Mouse (Mus musculus) left cerebral cortex, postnatal 10 days (tissue): Measurements from ENCODE around the gene Pcdh20. TPM values are rescaled to one million over a fixed set of nuclear protein-coding genes. Genes with fewer than 3 reads are reported as not detected.

Source experiments
- DNase-seq, 2 experiments: peaks; one replicate each; pipeline ENCODE4 v3.0.0; 2021 to 2022; ENCODE audit warnings: low spot score in 2 of 2, mixed read lengths in 1 of 2; ENCODE audit errors: extremely low spot score in 1 of 2
- intact Hi-C: fragments of 180-260 bp; cut with DNase I; formaldehyde crosslinking; loops from one replicate; pipeline ENCODE4 v1.15.1; 2025
- total RNA-seq, 2 experiments: library from RNA; stranded (reverse); gene quantifications; 2 replicates each; pipeline ENCODE4 v1.2.3; 2021

Pcdh20 gene
- total RNA-seq, result 10 to 100 TPM; 15.2 to 15.5 TPM

DNA sequence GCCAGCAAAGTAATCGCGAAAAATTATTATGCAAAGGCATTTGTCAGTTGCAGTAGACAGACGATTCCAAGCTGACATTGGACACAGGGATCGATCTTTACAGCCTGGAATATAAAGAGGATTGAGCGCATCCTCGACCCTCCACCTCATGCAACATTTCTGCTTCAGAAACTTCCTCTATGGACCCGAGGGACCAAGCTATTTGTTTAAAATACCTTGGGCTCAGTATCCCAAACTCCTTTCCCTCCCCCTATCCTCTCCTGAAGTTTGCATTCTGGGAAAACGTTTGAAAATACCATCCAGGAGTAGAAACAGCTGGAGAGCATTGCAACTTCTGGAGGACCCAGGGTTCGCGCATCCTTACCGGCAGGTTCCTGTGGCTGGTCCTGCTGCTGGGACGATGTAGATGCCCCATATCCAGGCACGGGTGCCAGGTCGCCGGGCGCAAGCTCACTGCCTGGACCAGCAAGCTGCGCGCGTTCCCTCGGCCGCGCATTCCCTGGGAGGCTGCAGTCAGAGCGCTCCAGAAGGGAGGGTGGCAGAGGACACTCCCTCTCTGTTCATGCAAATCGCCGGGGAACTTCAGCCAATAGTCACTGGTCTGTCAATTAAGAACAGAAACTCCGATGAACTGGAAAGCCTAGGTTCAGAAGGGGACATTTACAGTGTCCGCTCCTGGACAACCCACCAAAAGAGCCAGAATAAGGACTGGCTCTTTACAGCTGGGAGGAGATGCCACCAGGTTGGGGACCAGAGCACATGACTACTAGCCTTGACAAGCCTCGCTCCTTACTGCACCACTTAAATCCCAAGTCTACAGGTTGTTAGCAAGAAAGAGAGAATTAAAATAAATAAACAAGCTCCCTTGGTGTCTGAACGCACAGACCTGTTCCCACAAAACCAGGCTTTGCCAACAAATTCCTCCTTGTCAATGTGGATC, at the start of gene Pcdh20:
Gene Pcdh20, minus strand, starts transcription at position 902 of the 940 bp plus-strand sequence.
- intact Hi-C loops, result no loop called here
- peak in 1 of 2 experiments; percentile 51 for DNase-seq

DNA sequence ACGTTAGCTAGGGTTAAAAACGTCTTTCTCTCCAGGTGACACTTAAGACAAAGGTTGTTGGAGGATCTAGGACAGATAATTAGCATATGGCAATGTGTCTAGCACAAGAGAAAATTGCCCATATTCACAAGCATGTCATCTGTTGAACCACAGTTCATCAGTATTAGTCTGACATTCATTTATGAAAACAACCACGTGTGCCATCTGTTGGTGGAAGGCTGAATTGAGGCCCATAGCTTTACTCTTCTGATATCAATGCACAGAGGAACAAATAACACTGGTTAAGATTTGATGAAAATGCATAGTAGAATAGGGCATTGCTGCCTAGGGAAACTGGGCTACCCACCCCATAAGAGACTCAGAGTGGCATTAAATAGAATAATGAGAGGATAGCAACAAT, 8.7 kb upstream of the Pcdh20 start:
- intact Hi-C loops, result no loop called here
- DNase-seq, result no peak

DNA sequence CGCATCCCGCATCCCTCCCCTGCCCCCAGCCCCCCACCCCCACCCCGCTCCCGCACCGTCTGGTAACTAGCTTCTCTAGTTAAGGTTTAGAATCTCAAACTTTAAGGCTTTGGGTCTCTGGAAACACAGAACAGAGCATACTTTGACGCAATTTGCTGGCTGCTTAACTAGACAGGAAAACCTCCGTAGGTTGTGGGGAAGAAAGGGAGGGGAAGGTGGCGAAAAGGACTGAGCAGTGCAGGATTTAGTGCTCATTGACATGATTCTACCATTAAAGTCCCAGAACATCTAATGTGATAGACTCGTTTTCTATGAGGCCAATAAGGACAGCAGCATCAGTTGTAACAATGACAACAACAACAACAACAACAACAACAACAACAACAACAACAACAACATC, 1.2 kb downstream of the Pcdh20 start:
- intact Hi-C loops, result loop anchor here (5.0 to 10.0 kb wide), 3 partner anchors 195 to 1003 kb away; no protein-coding TSS in a partner anchor

DNA sequence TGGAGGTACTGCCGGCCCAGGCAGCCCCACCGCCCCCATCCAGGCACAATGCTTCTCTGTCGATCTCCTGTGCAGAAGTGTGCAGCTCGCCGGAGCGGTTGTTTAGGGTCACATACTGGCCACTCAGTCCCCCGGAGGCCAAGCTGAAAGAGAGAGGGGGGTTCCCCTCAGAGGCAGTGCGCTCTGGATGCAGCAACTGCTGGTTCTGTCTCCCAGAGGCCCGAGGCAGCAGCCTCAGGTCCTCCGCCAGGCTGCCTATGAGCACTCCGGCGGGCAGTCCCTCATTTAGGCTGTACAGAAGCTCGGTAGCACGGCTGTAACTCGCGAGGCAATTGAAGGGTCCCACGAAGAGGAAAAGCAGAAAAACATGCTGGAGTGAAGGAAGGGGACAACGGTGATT, 1.8 kb downstream of the Pcdh20 start:
- DNase-seq, result peak in 1 of 2 experiments; percentile 27
- intact Hi-C loops, result loop anchor here (5.0 to 10.0 kb wide), 3 partner anchors 195 to 1002 kb away; no protein-coding TSS in a partner anchor

More for the DNA sequence above, 1.2 kb downstream of the Pcdh20 start:
- no peak for DNase-seq

DNA sequence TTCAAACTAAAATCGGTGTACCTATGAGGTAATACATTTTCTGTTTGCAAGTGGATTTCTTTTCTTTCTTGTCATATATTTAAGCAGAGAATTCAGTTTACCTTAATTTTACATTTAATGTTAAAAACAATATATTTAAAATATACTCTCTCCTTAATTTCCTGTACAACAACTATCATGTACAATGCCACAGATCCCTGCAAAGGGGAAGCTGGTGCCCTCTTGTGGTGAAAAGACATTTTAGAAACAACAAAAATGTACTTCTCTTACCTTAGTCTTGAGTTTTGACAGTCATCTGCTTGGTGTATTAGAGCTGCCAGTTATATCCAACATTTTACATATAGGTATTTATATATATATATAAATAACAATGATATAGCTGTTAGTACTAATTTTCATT, 4.8 kb downstream of the Pcdh20 start:
- peak in 1 of 2 experiments; percentile 67 for DNase-seq
- intact Hi-C loops, result loop anchor here (5.0 to 10.0 kb wide), 3 partner anchors 192 to 999 kb away; no protein-coding TSS in a partner anchor

DNA sequence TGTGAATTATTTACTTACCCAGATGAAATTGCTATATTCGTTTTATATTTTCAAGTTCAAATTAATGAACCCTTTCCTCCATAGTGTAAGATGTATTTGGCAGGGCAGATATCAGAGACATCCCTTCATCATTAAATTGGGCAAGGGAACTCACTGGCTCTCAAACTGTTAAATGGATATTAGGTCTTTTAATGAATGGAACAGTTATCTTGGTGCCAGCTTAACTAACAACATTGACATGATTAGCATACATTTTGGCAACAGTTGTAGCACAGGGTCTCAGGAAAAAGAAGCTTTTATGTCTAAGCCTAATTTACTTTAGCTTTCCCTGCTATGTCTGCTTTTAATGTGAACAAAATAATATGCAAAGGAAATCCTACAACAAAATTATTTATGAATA, 6.8 kb downstream of the Pcdh20 start:
- DNase-seq, result no peak
- intact Hi-C loops, result loop anchor here (10.0 kb wide), 1 partner anchor 190 kb away; no protein-coding TSS in a partner anchor

DNA sequence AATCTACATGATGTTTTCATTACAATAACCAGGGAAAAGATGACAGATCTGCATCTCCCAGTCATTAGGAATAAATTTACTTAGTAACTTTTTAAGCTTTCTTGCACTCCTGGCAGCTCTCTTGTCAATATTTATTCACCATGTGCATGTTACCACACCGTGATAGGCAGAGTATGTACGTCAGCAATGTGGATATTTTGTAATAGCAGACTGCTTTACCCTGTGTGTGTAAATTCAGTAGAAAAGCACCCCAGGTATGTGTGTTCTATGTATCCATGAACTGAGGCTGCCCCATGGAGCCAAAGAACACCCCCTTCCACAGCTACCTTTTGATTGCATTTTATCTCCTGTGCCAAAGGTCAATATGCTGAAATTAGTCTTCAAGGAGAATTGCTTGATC, 7.8 kb downstream of the Pcdh20 start:
- intact Hi-C loops, result loop anchor here (10.0 kb wide), 1 partner anchor 189 kb away; no protein-coding TSS in a partner anchor
- DNase-seq, result no peak

DNA sequence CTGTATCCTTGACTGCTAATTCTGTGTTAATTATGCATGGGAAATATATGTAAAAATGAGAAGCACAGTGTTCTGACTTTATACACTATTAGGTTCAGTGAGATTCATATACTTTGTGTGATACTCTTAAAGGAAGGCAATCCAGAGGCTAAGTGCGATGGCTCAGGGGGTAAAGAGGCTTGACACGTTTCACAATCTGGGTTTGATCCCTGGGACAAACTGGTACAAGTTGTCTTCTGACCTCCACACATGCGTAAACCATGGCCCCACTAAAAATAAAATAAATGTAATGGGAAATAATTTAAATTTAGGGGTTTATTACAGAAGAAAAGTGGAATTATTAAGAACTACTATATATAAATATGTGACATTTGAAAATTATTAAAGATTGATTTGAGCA, 8.3 kb downstream of the Pcdh20 start:
- intact Hi-C loops, result loop anchor here (10.0 kb wide), 1 partner anchor 188 kb away; no protein-coding TSS in a partner anchor
- no peak for DNase-seq

DNA sequence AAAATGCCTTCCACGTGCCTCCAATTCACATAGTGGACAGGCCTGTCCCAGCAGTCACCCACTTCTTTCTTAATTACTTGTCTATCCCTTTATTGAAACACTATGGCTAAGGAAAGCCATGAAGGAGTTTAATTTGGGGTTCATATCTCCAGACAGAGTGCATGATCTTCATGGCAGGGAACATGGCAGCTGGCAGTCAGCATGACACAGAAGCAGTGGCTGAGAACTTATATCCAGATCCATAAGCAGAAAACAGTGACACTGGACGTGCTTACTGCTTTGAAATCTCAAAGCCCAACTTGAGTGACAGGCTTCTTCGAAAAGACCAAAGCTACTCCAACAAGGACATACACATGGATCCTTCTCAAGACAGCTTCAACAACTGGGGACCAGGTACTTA, 10.5 kb downstream of the Pcdh20 start:
- intact Hi-C loops, result loop anchor here (10.0 kb wide), 1 partner anchor 186 kb away; no protein-coding TSS in a partner anchor
- DNase-seq, result no peak

DNA sequence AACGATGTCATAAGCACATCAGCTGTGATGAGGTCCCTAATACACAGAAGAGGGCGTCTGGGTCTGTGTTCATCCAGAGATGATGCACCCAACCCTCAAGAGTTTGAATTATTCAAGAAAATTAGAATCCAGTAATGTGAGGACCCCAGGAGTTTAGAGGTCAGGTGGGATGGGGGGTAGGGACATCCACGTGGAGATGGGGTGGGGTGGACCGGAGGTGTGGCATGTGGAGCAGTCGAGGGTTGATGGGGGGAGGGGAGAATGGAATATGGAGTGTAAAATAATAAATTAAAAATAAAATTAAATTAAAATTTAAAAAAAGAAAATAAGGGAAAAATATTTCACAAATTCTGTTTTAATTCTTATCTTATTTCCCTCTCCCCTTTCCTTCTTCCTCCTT, 27.9 kb downstream of the Pcdh20 start:
- intact Hi-C loops, result no loop called here
- DNase-seq, result no peak

DNA sequence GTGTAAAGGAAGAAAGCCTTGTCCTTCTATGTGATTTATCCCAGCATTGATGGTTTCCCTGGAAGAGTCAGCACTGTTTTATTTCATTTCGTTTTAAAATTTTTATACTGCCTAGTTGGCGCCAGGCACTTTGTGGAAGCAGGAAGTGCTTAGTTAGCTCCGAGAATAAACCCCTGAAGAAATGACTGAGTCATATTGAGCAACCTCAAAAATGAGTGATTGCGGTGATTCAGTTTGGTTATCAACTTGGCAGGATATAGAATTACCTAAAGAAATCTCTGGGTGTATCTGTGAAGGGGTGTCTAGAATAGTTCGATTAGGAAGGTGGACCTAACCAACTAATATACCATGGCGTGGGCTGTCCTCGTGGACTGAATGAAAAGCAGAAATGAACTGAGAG, 41.8 kb downstream of the Pcdh20 start:
- intact Hi-C loops, result no loop called here
- DNase-seq, result no peak

DNA sequence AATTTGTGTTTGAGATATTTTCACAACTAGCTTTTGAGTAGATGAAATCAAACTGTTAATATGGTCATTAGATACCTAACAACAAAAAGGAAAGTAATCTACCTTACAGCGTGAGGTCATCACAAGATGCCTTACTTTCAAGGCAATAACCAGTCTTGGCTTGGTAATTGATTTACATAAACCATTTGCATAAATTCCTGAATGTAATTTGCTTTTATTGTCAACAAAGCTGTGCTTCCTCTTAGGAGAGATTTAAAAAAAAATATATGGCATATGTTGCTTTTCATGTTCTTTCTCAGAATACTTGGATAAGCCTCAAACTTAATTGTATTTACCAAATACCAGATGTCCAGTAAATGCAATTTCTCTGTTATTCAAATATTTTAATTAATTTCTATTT, 43.8 kb downstream of the Pcdh20 start:
- intact Hi-C loops, result no loop called here
- no peak for DNase-seq
